Mouse (Mus musculus) spleen, embryonic (tissue): ENCODE measurements at regions not wholly inside any gene's neighbourhood (a gene's known extent, or its start where the extent isn't known, plus 50 kb on each side); places are given as distances from the start of the nearest gene placed in this dataset.

Source experiments
- CTCF ChIA-PET: fragments of 350-600 bp; sonication (Branson Sonifier 250); formaldehyde crosslinking; loops from one replicate; lab custom pipeline; 2022; lab: Charles Lee

GRCm38 (mm10) chr10:100152821-100153220 is 137.4 kb downstream of the Kitl start:
- CTCF ChIA-PET: no interaction called here

- CTCF ChIA-PET: no interaction called here
Measured at GRCm38 (mm10) chr10:100153311-100153710, 137.9 kb downstream of the Kitl start.

GRCm38 (mm10) chr10:100155566-100155965 is 140.1 kb downstream of the Kitl start:
- CTCF ChIA-PET: no interaction called here

- CTCF ChIA-PET: no interaction called here
Measured at GRCm38 (mm10) chr10:100159843-100160531, 144.6 kb downstream of the Kitl start.

GRCm38 (mm10) chr10:100160532-100160852 is 145.1 kb downstream of the Kitl start:
- CTCF ChIA-PET: no interaction called here

GRCm38 (mm10) chr10:100161117-100161516 is 145.7 kb downstream of the Kitl start:
- CTCF ChIA-PET: no interaction called here

GRCm38 (mm10) chr10:100164526-100164925 is 149.1 kb downstream of the Kitl start:
- CTCF ChIA-PET: no interaction called here

GRCm38 (mm10) chr10:100170836-100171235 is 155.4 kb downstream of the Kitl start:
- CTCF ChIA-PET: no interaction called here

- CTCF ChIA-PET: no interaction called here
Measured at GRCm38 (mm10) chr10:100197673-100198072, 137.8 kb upstream of the Gm4301 start.

- CTCF ChIA-PET: no interaction called here
Measured at GRCm38 (mm10) chr10:100199090-100199690, 136.3 kb upstream of the Gm4301 start.

GRCm38 (mm10) chr10:100200431-100200830 is 135.0 kb upstream of the Gm4301 start:
- CTCF ChIA-PET: no interaction called here

GRCm38 (mm10) chr10:100206617-100207530 is 128.6 kb upstream of the Gm4301 start:
- CTCF ChIA-PET: no interaction called here

GRCm38 (mm10) chr10:100210684-100211083 is 124.8 kb upstream of the Gm4301 start:
- CTCF ChIA-PET: interaction anchor here (0.6 kb wide), 1 partner anchor 696 kb away, joined by 3 read pairs; no protein-coding TSS in a partner anchor

- CTCF ChIA-PET: no interaction called here
Measured at GRCm38 (mm10) chr10:100224459-100225097, 110.9 kb upstream of the Gm4301 start.

- CTCF ChIA-PET: no interaction called here
Measured at GRCm38 (mm10) chr10:100259235-100259900, 76.1 kb upstream of the Gm4301 start.

- CTCF ChIA-PET: no interaction called here
Measured at GRCm38 (mm10) chr10:100263447-100263846, 72.0 kb upstream of the Gm4301 start.

- CTCF ChIA-PET: no interaction called here
Measured at GRCm38 (mm10) chr10:100264066-100264465, 71.4 kb upstream of the Gm4301 start.

- CTCF ChIA-PET: no interaction called here
Measured at GRCm38 (mm10) chr10:100282471-100282870, 53.0 kb upstream of the Gm4301 start.
